Mouse (Mus musculus): ENCODE data around the gene Gm28308.

DNA sequence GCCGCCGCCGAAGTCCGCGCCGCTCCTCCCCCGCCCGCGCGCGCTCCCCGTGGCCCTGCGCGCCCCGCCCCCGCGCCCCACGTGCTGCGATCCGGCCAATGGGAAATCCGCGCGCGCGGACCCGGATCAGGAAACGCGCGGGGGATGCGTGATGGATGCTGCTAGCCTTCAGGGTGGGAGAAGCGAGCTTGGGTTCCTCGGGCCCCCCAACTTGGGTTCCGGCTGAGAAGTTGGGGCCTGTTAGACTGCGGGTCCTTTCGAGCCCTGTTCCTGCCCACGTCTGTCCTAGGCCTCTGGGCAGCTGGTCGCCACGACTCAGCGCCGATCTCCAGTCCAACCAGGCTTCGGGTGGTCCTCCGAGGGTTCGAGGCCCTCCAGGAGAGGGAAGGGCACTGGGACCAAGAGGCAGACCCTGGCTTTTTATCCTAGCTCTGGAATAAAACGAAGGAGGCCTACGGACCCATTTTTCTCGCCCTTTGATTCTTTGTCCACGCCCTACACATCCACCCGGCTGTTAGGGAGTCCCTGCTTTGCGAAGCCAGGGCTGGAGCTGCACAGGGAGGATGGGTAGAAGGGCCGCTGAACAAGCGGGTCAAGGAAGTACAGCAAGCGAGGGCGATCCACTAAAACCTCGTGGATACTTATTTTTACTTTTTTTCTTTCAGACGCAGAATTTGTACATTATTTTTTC, 21.1 kb downstream of the Gm28308 start:
- TF ChIP-seq POLR2A (IDR thresholded peaks at IDR 0.05; ENCODE audit: low read depth, low read length) (peak; percentile 73), CTCF (IDR thresholded peaks at IDR 0.05; ENCODE audit: extremely low read depth, insufficient read depth, insufficient read length, insufficient replicate concordance) (no peak)
